Mouse (Mus musculus): ENCODE results near the gene Mpeg1. TPM values are rescaled to one million over a fixed set of nuclear protein-coding genes. Genes with fewer than 3 reads are reported as not detected.

Gene Mpeg1
- total RNA-seq, 4 experiments from 2014 or later: 0.53 to 1.4 (median 0.91) TPM

GRCm38 (mm10) chr19:12464674-12465073 is 4.1 kb downstream of the Mpeg1 start:
- no peak for DNase-seq (ENCODE audit: low spot score in 2 of 2)

- DNase-seq (ENCODE audit: low spot score in 2 of 2): no peak
These were observed 5.1 kb downstream of the Mpeg1 start for GRCm38 (mm10) chr19:12465530-12466144.

GRCm38 (mm10) chr19:12466204-12466603 is 5.6 kb downstream of the Mpeg1 start:
- DNase-seq (ENCODE audit: low spot score in 2 of 2): peak; percentile 36 to 45

- DNase-seq (ENCODE audit: low spot score in 2 of 2): no peak
These were observed 6.9 kb downstream of the Mpeg1 start for GRCm38 (mm10) chr19:12467436-12467835.

GRCm38 (mm10) chr19:12471866-12472265 is 11.3 kb downstream of the Mpeg1 start:
- DNase-seq (ENCODE audit: low spot score in 2 of 2): no peak

GRCm38 (mm10) chr19:12472381-12472976 is 11.9 kb downstream of the Mpeg1 start:
- no peak for DNase-seq (ENCODE audit: low spot score in 2 of 2)

GRCm38 (mm10) chr19:12473201-12473641 is 12.6 kb downstream of the Mpeg1 start:
- no peak for DNase-seq (ENCODE audit: low spot score in 2 of 2)

- DNase-seq (ENCODE audit: low spot score in 2 of 2): no peak
These were observed 13.4 kb downstream of the Mpeg1 start for GRCm38 (mm10) chr19:12473951-12474350.

- peak; percentile 82 to 88 for DNase-seq (ENCODE audit: low spot score in 2 of 2)
These were observed 15.0 kb downstream of the Mpeg1 start for GRCm38 (mm10) chr19:12475380-12476250.

- no peak for DNase-seq (ENCODE audit: low spot score in 2 of 2)
These were observed 16.2 kb downstream of the Mpeg1 start for GRCm38 (mm10) chr19:12476721-12477270.

- DNase-seq (ENCODE audit: low spot score in 2 of 2): no peak
These were observed 17.8 kb downstream of the Mpeg1 start for GRCm38 (mm10) chr19:12478369-12478768.

GRCm38 (mm10) chr19:12483782-12484181 is 23.2 kb downstream of the Mpeg1 start:
- no peak for DNase-seq (ENCODE audit: low spot score in 2 of 2)

- no peak for DNase-seq (ENCODE audit: low spot score in 2 of 2)
These were observed 23.6 kb downstream of the Mpeg1 start for GRCm38 (mm10) chr19:12484210-12484609.

GRCm38 (mm10) chr19:12485223-12485622 is 24.6 kb downstream of the Mpeg1 start:
- DNase-seq (ENCODE audit: low spot score in 2 of 2): no peak

- no peak for DNase-seq (ENCODE audit: low spot score in 2 of 2)
These were observed 25.1 kb downstream of the Mpeg1 start for GRCm38 (mm10) chr19:12485631-12486030.

- DNase-seq (ENCODE audit: low spot score in 2 of 2): peak; percentile 85
These were observed 26.3 kb downstream of the Mpeg1 start for GRCm38 (mm10) chr19:12486875-12487274.

- no peak for DNase-seq (ENCODE audit: low spot score in 2 of 2)
These were observed 27.1 kb downstream of the Mpeg1 start for GRCm38 (mm10) chr19:12487511-12488204.

- no peak for DNase-seq (ENCODE audit: low spot score in 2 of 2)
These were observed 27.8 kb downstream of the Mpeg1 start for GRCm38 (mm10) chr19:12488205-12488966.

- no peak for DNase-seq (ENCODE audit: low spot score in 2 of 2)
These were observed 28.5 kb downstream of the Mpeg1 start for GRCm38 (mm10) chr19:12488969-12489674.

Data from gastrocnemius, adult 8-10 months (tissue).